21 mouse cellular contexts compared by ENCODE assay signal in the genomic region with DNA sequence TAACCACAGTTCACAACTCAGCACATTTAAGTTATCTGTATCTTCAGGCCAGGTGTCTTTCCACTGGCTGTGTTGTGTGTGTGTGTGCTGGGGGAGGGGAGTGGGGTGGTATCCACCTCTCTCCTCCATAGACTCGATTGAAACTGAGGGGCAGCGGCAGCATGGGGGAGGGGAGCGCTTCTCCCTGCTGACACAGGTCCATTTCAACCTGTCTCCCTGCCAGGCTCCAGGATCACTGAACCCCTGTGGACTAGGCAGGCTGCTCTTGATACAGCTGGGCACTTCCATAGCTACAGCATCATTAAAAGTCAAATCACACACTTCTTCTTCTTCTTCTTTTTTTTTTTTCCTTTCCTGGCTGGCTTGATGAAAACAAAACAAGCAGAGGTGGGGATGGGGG.
DNase-seq lines count a peak whose midpoint lies in the region; ATAC-seq lines count a peak whose summit lies in the region.
"Had no signal": no experiment of that assay in that cellular context is flagged by ENCODE, and none has a peak within 500 bp of the region (broad histone marks: within the 10 kb centered on the region; RNA-seq: fewer than 3 reads in every experiment).

No protein-coding gene starts in this region.

- H3K36me3 ChIP-seq in forebrain, embryonic 13.5 days (ENCODE audit: poor library complexity, severe bottlenecking): no peaks in the 10 kb centered on the region
- no peaks in the 10 kb centered on the region for H3K36me3 ChIP-seq in forebrain, embryonic 16.5 days (ENCODE audit: control insufficient read depth, insufficient read depth)
- H3K36me3 ChIP-seq in forebrain, embryonic 15.5 days: no peaks in the 10 kb centered on the region
- H3K36me3 ChIP-seq in hindbrain, embryonic 15.5 days: no peaks in the 10 kb centered on the region
- H3K36me3 ChIP-seq in midbrain, embryonic 14.5 days (ENCODE audit: control insufficient read depth, insufficient read depth, low read length): no peaks in the 10 kb centered on the region
- H3K36me3 ChIP-seq: embryonic facial prominence, embryonic 13.5 days; heart, embryonic 15.5 days; limb, embryonic 15.5 days; liver, embryonic 15.5 days; stomach, embryonic 15.5 days had no signal

- H3K4me3 ChIP-seq in forebrain, embryonic 13.5 days: no peak overlapping the region
- H3K4me3 ChIP-seq in forebrain, embryonic 16.5 days (replicated peaks; ENCODE audit: low read length): no peak overlapping the region
- no peak overlapping the region for H3K4me3 ChIP-seq in forebrain, embryonic 15.5 days
- no peak overlapping the region for H3K4me3 ChIP-seq in hindbrain, embryonic 15.5 days
- H3K4me3 ChIP-seq in midbrain, embryonic 14.5 days (replicated peaks; ENCODE audit: low read depth, low read length): no peak overlapping the region
- H3K4me3 ChIP-seq: embryonic facial prominence, embryonic 13.5 days; heart, embryonic 15.5 days; limb, embryonic 15.5 days; liver, embryonic 15.5 days; stomach, embryonic 15.5 days had no signal

- peaks cover 16% of the 10 kb centered on the region for H3K4me1 ChIP-seq in forebrain, embryonic 13.5 days
- peaks cover 22% of the 10 kb centered on the region for H3K4me1 ChIP-seq in forebrain, embryonic 16.5 days (replicated peaks; ENCODE audit: control insufficient read depth, insufficient read depth, low read length)
- peaks cover 22% of the 10 kb centered on the region for H3K4me1 ChIP-seq in forebrain, embryonic 15.5 days
- peaks cover 19% of the 10 kb centered on the region for H3K4me1 ChIP-seq in hindbrain, embryonic 15.5 days (replicated peaks)
- H3K4me1 ChIP-seq in midbrain, embryonic 14.5 days (ENCODE audit: control insufficient read depth, insufficient read depth, low read length): peaks cover 15% of the 10 kb centered on the region
- H3K4me1 ChIP-seq: embryonic facial prominence, embryonic 13.5 days; heart, embryonic 15.5 days; limb, embryonic 15.5 days; liver, embryonic 15.5 days; stomach, embryonic 15.5 days had no signal

- WGBS in forebrain, embryonic 13.5 days: 14% methylated on average over 3 of the region's 3 CpGs
- 8% methylated on average over 3 of the region's 3 CpGs for WGBS in forebrain, embryonic 16.5 days
- 10% methylated on average over 3 of the region's 3 CpGs for WGBS in forebrain, embryonic 15.5 days
- 13% methylated on average over 3 of the region's 3 CpGs for WGBS in hindbrain, embryonic 15.5 days
- 8% methylated on average over 3 of the region's 3 CpGs for WGBS in midbrain, embryonic 14.5 days

- H3K27ac ChIP-seq in forebrain, embryonic 13.5 days: 0 out of 2 replicates have a peak overlapping the region, but pooled peaks have one; percentile 31
- no peak overlapping the region for H3K27ac ChIP-seq in forebrain, embryonic 16.5 days (ENCODE audit: low read length)
- peak overlapping the region; percentile 23; the same call in 1 of the 2 replicates for H3K27ac ChIP-seq in forebrain, embryonic 15.5 days (replicated peaks)
- 0 out of 2 replicates have a peak overlapping the region, but pooled peaks have one; percentile 40 for H3K27ac ChIP-seq in hindbrain, embryonic 15.5 days (replicated peaks)
- peak overlapping the region; percentile 20 for H3K27ac ChIP-seq in midbrain, embryonic 14.5 days (replicated peaks; ENCODE audit: low read depth, low read length)
- H3K27ac ChIP-seq: embryonic facial prominence, embryonic 13.5 days; heart, embryonic 15.5 days; limb, embryonic 15.5 days; liver, embryonic 15.5 days; macrophage; stomach, embryonic 15.5 days had no signal

- H3K4me2 ChIP-seq in forebrain, embryonic 13.5 days: no peak overlapping the region; the same call in 1 of the 2 replicates
- no peak overlapping the region for H3K4me2 ChIP-seq in forebrain, embryonic 16.5 days (ENCODE audit: low read length)
- H3K4me2 ChIP-seq in forebrain, embryonic 15.5 days (replicated peaks): no peak overlapping the region
- H3K4me2 ChIP-seq in hindbrain, embryonic 15.5 days: no peak overlapping the region
- H3K4me2 ChIP-seq in midbrain, embryonic 14.5 days (ENCODE audit: low read length): no peak overlapping the region
- H3K4me2 ChIP-seq: embryonic facial prominence, embryonic 13.5 days; heart, embryonic 15.5 days; limb, embryonic 15.5 days; liver, embryonic 15.5 days; stomach, embryonic 15.5 days had no signal

- ATAC-seq in forebrain, embryonic 13.5 days: peak; percentile 48; the same call in 1 of the 2 replicates
- ATAC-seq in forebrain, embryonic 16.5 days: no peak
- ATAC-seq in forebrain, embryonic 15.5 days (replicated peaks): no peak
- peak; percentile 77 for ATAC-seq in hindbrain, embryonic 15.5 days (ENCODE audit: low FRiP score, low read depth)
- ATAC-seq in midbrain, embryonic 14.5 days (ENCODE audit: low FRiP score, low TSS enrichment): peak; percentile 62; the same call in 1 of the 2 replicates

- H3K27me3 ChIP-seq in forebrain, embryonic 13.5 days: no peaks in the 10 kb centered on the region
- no peaks in the 10 kb centered on the region for H3K27me3 ChIP-seq in forebrain, embryonic 16.5 days (replicated peaks; ENCODE audit: control insufficient read depth, insufficient read depth, low read length)
- no peaks in the 10 kb centered on the region for H3K27me3 ChIP-seq in forebrain, embryonic 15.5 days
- no peaks in the 10 kb centered on the region for H3K27me3 ChIP-seq in hindbrain, embryonic 15.5 days
- H3K27me3 ChIP-seq in midbrain, embryonic 14.5 days (ENCODE audit: control insufficient read depth, insufficient read depth, low read length): no peaks in the 10 kb centered on the region
- H3K27me3 ChIP-seq: CH12.LX; embryonic facial prominence, embryonic 13.5 days; heart, embryonic 15.5 days; limb, embryonic 15.5 days; liver, embryonic 15.5 days; stomach, embryonic 15.5 days had no signal

- no peak overlapping the region for H3K9ac ChIP-seq in forebrain, embryonic 13.5 days
- no peak overlapping the region for H3K9ac ChIP-seq in forebrain, embryonic 16.5 days (replicated peaks; ENCODE audit: low read depth, low read length)
- no peak overlapping the region for H3K9ac ChIP-seq in forebrain, embryonic 15.5 days (replicated peaks)
- H3K9ac ChIP-seq in hindbrain, embryonic 15.5 days: no peak overlapping the region
- H3K9ac ChIP-seq in midbrain, embryonic 14.5 days (replicated peaks; ENCODE audit: low read length): no peak overlapping the region
- H3K9ac ChIP-seq: embryonic facial prominence, embryonic 13.5 days; heart, embryonic 15.5 days; limb, embryonic 15.5 days; liver, embryonic 15.5 days; stomach, embryonic 15.5 days had no signal

- no peaks in the 10 kb centered on the region; the same call in 1 of the 2 replicates for H3K9me3 ChIP-seq in forebrain, embryonic 13.5 days (replicated peaks)
- H3K9me3 ChIP-seq in forebrain, embryonic 16.5 days (ENCODE audit: control insufficient read depth, low read length): no peaks in the 10 kb centered on the region
- no peaks in the 10 kb centered on the region for H3K9me3 ChIP-seq in forebrain, embryonic 15.5 days
- H3K9me3 ChIP-seq in hindbrain, embryonic 15.5 days: no peaks in the 10 kb centered on the region
- H3K9me3 ChIP-seq in midbrain, embryonic 14.5 days (ENCODE audit: control insufficient read depth, low read length): 0 out of 2 replicates have a peak, but pooled peaks cover 5% of the 10 kb centered on the region
- H3K9me3 ChIP-seq: heart, embryonic 15.5 days; limb, embryonic 15.5 days; liver, embryonic 15.5 days; stomach, embryonic 15.5 days had no signal

- peak; percentile 55 for DNase-seq in midbrain, embryonic 14.5 days
- DNase-seq in adrenal gland, adult 8-10 months: no peak
- no peak for DNase-seq in urinary bladder, postnatal 25 days (ENCODE audit: low spot score)
- no peak for DNase-seq in thymus, postnatal 36 days
- DNase-seq: cerebellum, adult 9-11 months; gastrocnemius, postnatal 14 days; kidney, adult 11 months; layer of hippocampus, postnatal 36 days; right cerebral cortex, postnatal 14 days; spleen, adult 18-20 months had no signal

Comparison
In these comparisons a context has a peak if more than half of its experiments do, and no peak if none do; other contexts are left out.
1. ATAC-seq: peak in forebrain, embryonic 13.5 days (single experiment), hindbrain, embryonic 15.5 days (single experiment) and midbrain, embryonic 14.5 days (single experiment); none in forebrain, embryonic 16.5 days (single experiment) and forebrain, embryonic 15.5 days (single experiment).